Mouse (Mus musculus) thymus, postnatal 36 days (tissue): ENCODE measurements around the gene Snx13.
A peak's percentile ranks its signal among the peaks of the same experiment; 100 is the strongest.

ENCODE experiments used
- DNase-seq, 2 experiments: peaks; one replicate each; pipeline ENCODE4 v3.0.0; 2022; ENCODE audit warnings: mixed read lengths in 2 of 2

The Snx13 gene

DNA sequence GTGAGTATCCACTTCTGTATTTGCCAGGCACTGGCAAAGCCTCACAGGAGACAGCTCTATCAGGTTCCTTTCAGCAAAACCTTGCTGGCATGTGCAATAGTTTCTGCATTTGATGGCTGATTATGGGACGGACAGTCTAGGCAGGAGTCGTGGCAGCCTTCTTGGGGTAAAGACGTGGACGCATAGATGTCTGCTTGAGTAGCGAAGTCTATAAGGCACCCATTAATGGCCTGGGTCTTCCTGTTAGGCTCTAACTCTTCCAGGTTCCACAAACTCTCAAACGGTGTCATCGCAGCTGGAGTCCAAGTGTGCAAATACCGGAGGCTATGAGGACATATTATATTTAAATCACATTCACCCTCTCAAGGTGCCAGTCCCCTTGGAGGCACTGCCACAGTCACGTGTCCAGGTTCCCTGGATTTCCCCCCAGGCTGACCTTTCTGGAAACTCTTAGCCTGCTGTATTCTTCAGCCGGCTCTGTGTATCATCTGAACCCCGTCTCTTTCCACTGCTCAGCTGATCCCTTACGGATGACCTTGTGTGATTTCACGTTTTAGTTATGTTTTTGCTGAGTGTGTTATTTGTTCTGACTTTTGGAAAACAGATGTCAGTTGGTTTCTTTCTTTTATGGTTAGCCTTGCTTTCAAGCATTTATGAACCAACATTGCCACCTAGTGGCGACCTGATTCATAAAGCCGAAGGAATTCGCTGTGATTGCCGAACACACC lies 144.9 kb downstream of the Snx13 start:
- peak; percentile 35 to 47 for DNase-seq

GRCm38 (mm10) chr12:35192426-35192769 lies 145.4 kb downstream of the Snx13 start:
- no peak for DNase-seq
